28 mouse cellular contexts compared by ENCODE assay signal in genomic region chr12:98315924-98316323, GRCm38 (mm10). TPM values are rescaled to one million over a fixed set of nuclear protein-coding genes. Genes with fewer than 3 reads are reported as not detected.
DNase-seq lines count a peak whose midpoint lies in the region; ATAC-seq and TF ChIP-seq lines count a peak whose summit lies in the region.
"Had no signal": no experiment of that assay in that cellular context is flagged by ENCODE, and none has a peak within 500 bp of the region (broad histone marks: within the 10 kb centered on the region; RNA-seq: fewer than 3 reads in every experiment).

No protein-coding gene starts in this region.

- peak; percentile 66 for ATAC-seq in granulocyte monocyte progenitor cell, adult 5-6 weeks (replicated peaks; ENCODE audit: poor library complexity, severe bottlenecking)
- peak; percentile 60 for ATAC-seq in megakaryocyte progenitor cell, adult 5-6 weeks (replicated peaks; ENCODE audit: poor library complexity)
- ATAC-seq: CD4-positive, CD25-positive, alpha-beta regulatory T cell, adult 4 months; forebrain, embryonic 15.5 days; intestine, embryonic 15.5 days; Patski had no signal

- no peak for TF ChIP-seq CTCF in liver, adult 2 months (IDR thresholded peaks at IDR 0.05; ENCODE audit: low read depth, low read length)

- no peaks in the 10 kb centered on the region for H3K36me3 ChIP-seq in liver, adult 2 months (ENCODE audit: control insufficient read depth, insufficient read depth, low read length)
- H3K36me3 ChIP-seq: embryonic facial prominence, embryonic 10.5 days; embryonic facial prominence, embryonic 13.5 days; forebrain, embryonic 12.5 days; forebrain, embryonic 15.5 days; heart, embryonic 13.5 days; hindbrain, embryonic 12.5 days; hindbrain, embryonic 15.5 days; intestine, embryonic 15.5 days had no signal

- WGBS in liver, adult 2 months = 68% methylated on average over 5 of the region's 5 CpGs

- no peak overlapping the region for H3K9ac ChIP-seq in liver, adult 2 months (ENCODE audit: low read depth, low read length)
- H3K9ac ChIP-seq: embryonic facial prominence, embryonic 13.5 days; forebrain, embryonic 12.5 days; forebrain, embryonic 15.5 days; heart, embryonic 13.5 days; hindbrain, embryonic 12.5 days; hindbrain, embryonic 15.5 days; intestine, embryonic 15.5 days had no signal

- no peak overlapping the region for H3K27ac ChIP-seq in liver, adult 2 months (replicated peaks; ENCODE audit: insufficient read depth, low read depth, low read length)
- H3K27ac ChIP-seq: embryonic facial prominence, embryonic 10.5 days; embryonic facial prominence, embryonic 13.5 days; forebrain, embryonic 12.5 days; forebrain, embryonic 15.5 days; heart, embryonic 13.5 days; hindbrain, embryonic 12.5 days; hindbrain, embryonic 15.5 days; intestine, embryonic 15.5 days had no signal

- no peaks in the 10 kb centered on the region for H3K4me1 ChIP-seq in liver, adult 2 months (ENCODE audit: control insufficient read depth, insufficient read depth, low read length)
- H3K4me1 ChIP-seq: embryonic facial prominence, embryonic 10.5 days; embryonic facial prominence, embryonic 13.5 days; forebrain, embryonic 12.5 days; forebrain, embryonic 15.5 days; heart, embryonic 13.5 days; hindbrain, embryonic 12.5 days; hindbrain, embryonic 15.5 days; intestine, embryonic 15.5 days had no signal

- TF ChIP-seq POLR2A in liver, adult 2 months (IDR thresholded peaks at IDR 0.05; ENCODE audit: extremely low read depth, insufficient read depth, low read length) = no peak

- no peaks in the 10 kb centered on the region for H3K79me2 ChIP-seq in liver, adult 2 months (ENCODE audit: control insufficient read depth, insufficient read depth, low read length)

- no peaks in the 10 kb centered on the region for H3K27me3 ChIP-seq in liver, adult 2 months (ENCODE audit: control insufficient read depth, insufficient read depth, low read length)
- H3K27me3 ChIP-seq: embryonic facial prominence, embryonic 13.5 days; forebrain, embryonic 12.5 days; forebrain, embryonic 15.5 days; heart, embryonic 13.5 days; hindbrain, embryonic 12.5 days; hindbrain, embryonic 15.5 days; intestine, embryonic 15.5 days; Patski had no signal

- peak; percentile 4 for DNase-seq in liver, adult 2 months (ENCODE audit: extremely low read depth, low read depth, low spot score)
- DNase-seq in liver = no peak
- DNase-seq in ovary, adult 18-20 months (ENCODE audit: low spot score) = no peak
- DNase-seq in Muller cell, postnatal 12 days (ENCODE audit: inconsistent ontology term) = no peak
- DNase-seq: adrenal gland, postnatal 10 days; adrenal gland, postnatal 36 days; cerebellum, adult 18-20 months; cerebellum, adult 9-10 months; cerebellum, postnatal 14 days; embryo, embryonic 11 days; gastrocnemius, postnatal 25 days; heart, postnatal 14 days; heart, postnatal 4 days; kidney, adult 11 months had no signal

- no peak overlapping the region for H3K4me3 ChIP-seq in liver, adult 2 months (ENCODE audit: insufficient read depth, low read depth, low read length)
- H3K4me3 ChIP-seq: embryonic facial prominence, embryonic 10.5 days; embryonic facial prominence, embryonic 13.5 days; erythroblast, embryonic 14.5 days; forebrain, embryonic 12.5 days; forebrain, embryonic 15.5 days; heart, embryonic 13.5 days; hindbrain, embryonic 12.5 days; hindbrain, embryonic 15.5 days; intestine, embryonic 15.5 days had no signal

RNA-seq across cellular contexts. Expression of gene Gpr65, which starts 47.5 kb away (rescaled TPM):
- 1.8 and 1.9 TPM in 2 replicates for total RNA-seq in liver, adult 2 months (2014; rRNA removed)
- 0.58 and 1.0 TPM in 2 replicates for polyA plus RNA-seq in liver, adult 2 months (2012; rRNA removed)
- total RNA-seq in granulocyte monocyte progenitor cell, adult 5-6 weeks (2014; fragmentation: Nextera tagmentation) = 21.4 and 39.2 TPM in 2 replicates
- total RNA-seq in granulocyte monocyte progenitor cell, adult 5-6 weeks (2017) = 38.9 and 44.3 TPM in 2 replicates
- 35.7 and 36.4 TPM in 2 replicates for total RNA-seq in megakaryocyte progenitor cell, adult 5-6 weeks (2015)
- total RNA-seq in megakaryocyte progenitor cell, adult 5-6 weeks (2017) = 42.2 and 42.5 TPM in 2 replicates
- polyA plus RNA-seq: C2C12; erythroblast, embryonic 14.5 days; Patski had no signal

RNA-seq across cellular contexts. Expression of gene Galc, which starts 56.7 kb away (rescaled TPM):
- 4.5 and 4.7 TPM in 2 replicates for total RNA-seq in liver, adult 2 months (2014; rRNA removed)
- 2.8 and 3.5 TPM in 2 replicates for polyA plus RNA-seq in liver, adult 2 months (2012; rRNA removed)
- total RNA-seq in granulocyte monocyte progenitor cell, adult 5-6 weeks (2014; fragmentation: Nextera tagmentation) = 12.8 and 13.5 TPM in 2 replicates
- 7.0 and 10.4 TPM in 2 replicates for total RNA-seq in granulocyte monocyte progenitor cell, adult 5-6 weeks (2017)
- 16.6 and 20.1 TPM in 2 replicates for total RNA-seq in megakaryocyte progenitor cell, adult 5-6 weeks (2015)
- total RNA-seq in megakaryocyte progenitor cell, adult 5-6 weeks (2017) = 6.0 and 9.9 TPM in 2 replicates
- polyA plus RNA-seq: erythroblast, embryonic 14.5 days had no signal
